Mouse (Mus musculus) urinary bladder, adult 2 months (tissue): ENCODE data around the gene Atg101. TPM values are rescaled to one million over a fixed set of nuclear protein-coding genes. Genes with fewer than 3 reads are reported as not detected.
A peak's percentile ranks its signal among the peaks of the same experiment; 100 is the strongest.

Experiments
- DNase-seq: peaks from one replicate; pipeline ENCODE4 v3.0.0; 2022; ENCODE audit warnings: low spot score
- polyA plus RNA-seq: library from polyadenylated mRNA; depleted of rRNA; stranded (reverse); fragments of >200 nt; gene quantifications from 2 replicates; pipeline ENCODE4 v1.2.3, GENCODE M21; 2012; rRNA removed

Atg101 gene
- polyA plus RNA-seq, 1 experiment: 54.0 TPM

GRCm38 (mm10) chr15:101333165-101333564 lies 49.1 kb downstream of the Atg101 start:
- no peak for DNase-seq

DNA sequence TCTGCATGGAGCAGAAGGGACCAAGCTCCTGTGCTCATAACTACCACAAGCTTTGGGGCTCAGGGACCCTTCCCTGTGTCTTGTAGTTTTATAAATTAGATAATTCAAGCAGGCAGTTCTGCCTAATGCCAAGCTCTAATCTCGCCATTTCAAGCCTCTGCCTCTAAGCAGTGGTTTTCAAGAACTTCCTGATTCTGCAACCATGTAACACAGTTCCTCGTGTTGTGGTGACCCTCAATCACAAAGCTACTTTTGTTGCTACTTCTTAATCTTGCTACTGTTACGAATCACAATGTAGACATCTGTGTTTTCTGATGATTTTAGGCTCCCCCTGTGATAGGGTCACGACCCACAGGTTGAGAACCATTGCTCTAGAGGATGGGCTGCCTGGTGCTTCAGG lies 49.6 kb downstream of the Atg101 start:
- no peak for DNase-seq

GRCm38 (mm10) chr15:101336474-101337174 lies 52.6 kb downstream of the Atg101 start:
- peak; percentile 84 for DNase-seq

- no peak for DNase-seq
Measured at GRCm38 (mm10) chr15:101338359-101338758, 54.3 kb downstream of the Atg101 start.

DNA sequence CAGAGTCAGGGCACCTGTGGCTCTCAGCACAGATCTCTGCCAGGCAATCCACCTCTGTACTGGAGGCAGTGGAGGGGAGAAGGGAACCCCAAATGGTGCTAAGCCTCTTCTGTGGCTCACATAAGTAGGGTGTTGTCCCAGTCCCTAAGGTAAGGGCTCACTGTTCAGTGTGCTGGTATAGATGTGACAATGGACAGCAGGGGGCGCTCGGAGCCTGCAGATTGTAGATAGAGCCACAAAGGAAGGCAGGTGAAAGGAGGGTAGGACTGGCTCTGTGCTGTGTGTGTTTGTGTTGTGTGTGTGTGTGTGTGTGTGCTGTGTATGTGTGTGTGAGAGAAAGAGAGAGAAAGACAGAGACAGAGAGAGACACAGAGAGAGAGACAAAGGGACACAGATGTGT lies 55.5 kb downstream of the Atg101 start:
- DNase-seq: peak; percentile 80

Other genes starting within 250 kb of the Atg101 start
- gene Gm47841, start 236.9 kb upstream of the Atg101 start, polyA plus RNA-seq: 0.09 and 0.15 TPM in 2 replicates
- gene Fignl2, start 205.7 kb upstream of the Atg101 start, polyA plus RNA-seq: 7.3 and 7.5 TPM in 2 replicates
- not detected in 2 replicates for gene Ankrd33, start 168.5 kb upstream of the Atg101 start, polyA plus RNA-seq
- 65.7 and 69.9 TPM in 2 replicates for gene Acvrl1, start 155.8 kb upstream of the Atg101 start, polyA plus RNA-seq
- gene Acvr1b, start 110.2 kb upstream of the Atg101 start, polyA plus RNA-seq: 24.8 and 27.1 TPM in 2 replicates
- 8.7 and 9.7 TPM in 2 replicates for gene Grasp, start 60.1 kb upstream of the Atg101 start, polyA plus RNA-seq
- 11.7 and 12.4 TPM in 2 replicates for gene Nr4a1, start 30.0 kb upstream of the Atg101 start, polyA plus RNA-seq
- gene 6030408B16Rik, start 8.9 kb downstream of the Atg101 start, polyA plus RNA-seq: 2.2 and 3.5 TPM in 2 replicates
- gene Krt80, start 85.9 kb downstream of the Atg101 start, polyA plus RNA-seq: 4.8 and 6.2 TPM in 2 replicates
- 711 and 749 TPM in 2 replicates for gene Krt7, start 126.8 kb downstream of the Atg101 start, polyA plus RNA-seq
- gene Krt87, start 154.5 kb downstream of the Atg101 start, polyA plus RNA-seq: 0.03 and 0.15 TPM in 2 replicates
- 0.13 and 0.39 TPM in 2 replicates for gene Krt88, start 163.5 kb downstream of the Atg101 start, polyA plus RNA-seq
- not detected in 2 replicates for gene Krt81, start 179.5 kb downstream of the Atg101 start, polyA plus RNA-seq
- not detected in 2 replicates for gene Krt86, start 189.2 kb downstream of the Atg101 start, polyA plus RNA-seq
- gene Krt83, start 207.2 kb downstream of the Atg101 start, polyA plus RNA-seq: 0.09 TPM in 1 of 2 replicates, not detected in the other
- not detected in 2 replicates for gene Gm49425, start 233.0 kb downstream of the Atg101 start, polyA plus RNA-seq
- gene Krt84, start 248.5 kb downstream of the Atg101 start, polyA plus RNA-seq: not detected in 2 replicates